Mouse (Mus musculus) embryonic facial prominence, embryonic 10.5 days (tissue): Measurements from ENCODE around the gene Tesk1. TPM values are rescaled to one million over a fixed set of nuclear protein-coding genes. Genes with fewer than 3 reads are reported as not detected.

Experiments
- DNase-seq: peaks from one replicate; pipeline ENCODE4 v3.0.0-alpha.2; 2017; ENCODE audit warnings: low spot score
- H3K27ac ChIP-seq: fragments of 300-500 bp; sonication (generic); replicated peaks from 2 replicates; pipeline ENCODE4 v1.5.1; 2016; ENCODE audit warnings: mild to moderate bottlenecking
- H3K27me3 ChIP-seq: fragments of 300-500 bp; sonication (generic); replicated peaks from 2 replicates; pipeline ENCODE4 v1.6.1; 2016; ENCODE audit warnings: low read depth, mild to moderate bottlenecking; ENCODE audit not compliant: poor library complexity, severe bottlenecking
- H3K36me3 ChIP-seq: fragments of 300-500 bp; sonication (generic); replicated peaks from 2 replicates; pipeline ENCODE4 v1.6.1; 2016; ENCODE audit warnings: mild to moderate bottlenecking, moderate library complexity
- H3K4me1 ChIP-seq: fragments of 300-500 bp; sonication (generic); 2 replicates; pipeline ENCODE4 v1.6.1; 2016
- H3K4me3 ChIP-seq: fragments of 300-500 bp; sonication (generic); 2 replicates; pipeline ENCODE4 v1.5.1; 2016; ENCODE audit warnings: mild to moderate bottlenecking, moderate library complexity
- H3K9me3 ChIP-seq: fragments of 300-500 bp; sonication (generic); 2 replicates; pipeline ENCODE4 v1.6.1; 2016; ENCODE audit warnings: mild to moderate bottlenecking
- WGBS: fragments of 180-500 bp; shearing (Covaris S2); methylation state at CpG from one replicate; pipeline ENCODE4 v1.1.7; 2016; 5-methylcytosine and 5-hydroxymethylcytosine counted together
- polyA plus RNA-seq: library from polyadenylated mRNA; unstranded; fragments of >200 nt; fragmentation: Nextera tagmentation; extraction: Ambion mirVana; gene quantifications from 2 replicates; pipeline ENCODE4 v1.2.1, GENCODE M21; 2016

Tesk1 gene
- 6.9 and 9.2 TPM in 2 replicates for polyA plus RNA-seq

DNA sequence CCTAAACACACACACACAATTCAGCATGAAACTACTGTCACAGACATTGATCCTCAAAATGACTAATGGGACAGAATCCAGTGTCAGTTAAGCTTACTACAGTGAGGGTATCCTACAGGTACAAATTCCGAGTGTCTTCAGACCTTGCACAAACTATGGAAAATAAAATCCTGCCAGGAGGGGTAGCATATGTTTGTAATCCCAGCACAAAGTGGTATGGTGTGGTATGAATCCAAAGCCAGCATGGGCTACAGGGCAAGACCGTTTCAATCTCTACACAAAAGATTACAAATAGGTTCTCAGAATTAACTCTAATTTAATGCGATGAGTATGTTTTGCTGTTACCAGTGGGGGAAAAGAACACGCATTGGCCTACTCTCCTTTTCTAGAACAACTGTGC, at the start of gene Tesk1:
Gene Tesk1, plus strand, starts transcription at position 301 of the 400 bp plus-strand sequence.
- 29% methylated on average over 4 of the region's 4 CpGs for WGBS
- peak within 1 kb of the TSS; percentile 93 for H3K27ac ChIP-seq
- 0 out of 2 replicates have a peak, but pooled peaks cover 14% of the 10 kb centered on the region for H3K27me3 ChIP-seq
- peaks cover 20% of the 10 kb centered on the region for H3K36me3 ChIP-seq
- DNase-seq, result no peak
- H3K9me3 ChIP-seq, result no peaks in the 10 kb centered on the region
- peaks cover 12% of the 10 kb centered on the region for H3K4me1 ChIP-seq
- H3K4me3 ChIP-seq, result peak within 1 kb of the TSS; percentile 92

GRCm38 (mm10) chr4:43394345-43394891, 47.3 kb upstream of the Tesk1 start:
- peak overlapping the region; percentile 48 for H3K27ac ChIP-seq

GRCm38 (mm10) chr4:43395147-43395546, 46.6 kb upstream of the Tesk1 start:
- peak overlapping the region; percentile 48 for H3K27ac ChIP-seq
- WGBS, result 91% methylated on average over 5 of the region's 5 CpGs
- peaks cover 53% of the 10 kb centered on the region for H3K4me1 ChIP-seq
- no peak for DNase-seq
- H3K4me3 ChIP-seq, result no peak overlapping the region
- H3K36me3 ChIP-seq, result no peaks in the 10 kb centered on the region
- H3K27me3 ChIP-seq, result no peaks in the 10 kb centered on the region
- H3K9me3 ChIP-seq, result no peaks in the 10 kb centered on the region

More at GRCm38 (mm10) chr4:43394345-43394891, 47.3 kb upstream of the Tesk1 start:
- Histone ChIP-seq H3K27me3 (no peaks in the 10 kb centered on the region), H3K4me3 (no peak overlapping the region), H3K4me1 (peaks cover 52% of the 10 kb centered on the region), H3K9me3 (no peaks in the 10 kb centered on the region), H3K36me3 (no peaks in the 10 kb centered on the region)
- WGBS, result 39% methylated on average over 15 of the region's 15 CpGs
- peak; percentile 46 for DNase-seq

DNA sequence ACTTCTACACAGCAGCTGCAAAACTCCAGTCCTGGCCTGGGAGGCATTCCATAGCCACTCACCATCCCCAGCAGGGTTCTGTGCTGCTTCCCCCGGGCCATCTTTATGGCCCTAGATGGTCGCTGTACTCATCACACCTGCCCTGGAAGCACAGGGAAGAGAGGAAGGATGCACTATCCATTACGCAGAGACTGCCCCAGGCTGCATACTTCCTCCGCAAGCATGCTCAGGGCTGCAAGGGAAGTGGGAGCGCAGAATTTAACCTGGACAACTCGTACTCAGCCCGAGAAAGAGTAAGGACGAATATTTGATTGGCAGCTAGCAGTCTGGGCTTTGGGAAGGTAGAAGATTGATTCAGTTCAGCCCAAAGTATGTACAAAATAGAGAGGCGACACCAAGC, 45.9 kb upstream of the Tesk1 start:
- Histone ChIP-seq H3K27ac (no peak overlapping the region), H3K27me3 (no peaks in the 10 kb centered on the region), H3K4me3 (no peak overlapping the region), H3K9me3 (no peaks in the 10 kb centered on the region), H3K4me1 (peaks cover 52% of the 10 kb centered on the region), H3K36me3 (no peaks in the 10 kb centered on the region)
- 73% methylated on average over 9 of the region's 9 CpGs for WGBS
- no peak for DNase-seq

DNA sequence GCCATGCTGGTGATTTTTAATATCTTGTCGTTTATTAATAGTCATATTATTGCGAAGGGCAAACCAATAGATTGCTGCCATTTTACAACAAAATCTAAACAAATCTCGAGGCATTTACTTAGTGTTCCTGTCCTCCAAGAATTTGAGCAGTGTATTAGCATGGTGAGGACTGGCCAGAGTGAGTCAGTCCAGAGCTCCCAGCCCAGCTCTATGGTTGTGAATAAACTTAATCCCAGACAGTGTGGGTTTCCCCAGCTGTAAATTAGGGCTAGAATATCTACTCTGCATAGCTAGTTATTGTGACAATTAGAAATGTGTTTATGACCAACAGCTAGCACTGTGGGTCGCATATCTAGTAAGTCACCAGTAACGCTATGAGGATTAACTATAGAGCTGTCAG, 45.4 kb upstream of the Tesk1 start:
- no peak overlapping the region for H3K27ac ChIP-seq
- DNase-seq, result no peak
- H3K9me3 ChIP-seq, result no peaks in the 10 kb centered on the region
- no peak overlapping the region for H3K4me3 ChIP-seq
- peaks cover 52% of the 10 kb centered on the region for H3K4me1 ChIP-seq
- no peaks in the 10 kb centered on the region for H3K36me3 ChIP-seq
- H3K27me3 ChIP-seq, result no peaks in the 10 kb centered on the region
- 91% methylated on average over 5 of the region's 5 CpGs for WGBS

DNA sequence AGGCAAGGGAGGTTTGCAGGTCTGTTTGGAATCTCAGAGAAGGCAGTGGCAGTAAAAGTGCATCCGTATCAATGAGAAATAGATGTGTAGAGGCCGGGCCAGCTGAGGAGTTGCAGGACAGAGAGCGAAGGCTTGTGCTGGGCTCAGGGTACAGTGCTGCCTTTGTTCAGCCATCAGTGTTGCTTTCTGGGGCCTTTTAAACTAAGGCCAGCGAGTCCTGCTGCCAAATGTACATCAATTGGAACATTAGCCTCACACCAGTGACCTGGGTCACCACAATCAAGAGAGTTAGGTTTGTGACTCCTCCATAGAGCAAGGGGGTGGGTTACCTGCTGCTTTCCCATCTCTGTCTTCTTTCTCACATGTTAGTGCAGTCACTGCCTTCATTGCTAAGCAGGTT, 43.7 kb upstream of the Tesk1 start:
- peaks cover 57% of the 10 kb centered on the region for H3K4me1 ChIP-seq
- no peaks in the 10 kb centered on the region for H3K27me3 ChIP-seq
- DNase-seq, result no peak
- no peaks in the 10 kb centered on the region for H3K9me3 ChIP-seq
- WGBS, result 40% methylated on average over 4 of the region's 4 CpGs
- H3K36me3 ChIP-seq, result no peaks in the 10 kb centered on the region
- peak overlapping the region; percentile 49 for H3K27ac ChIP-seq
- H3K4me3 ChIP-seq, result no peak overlapping the region

DNA sequence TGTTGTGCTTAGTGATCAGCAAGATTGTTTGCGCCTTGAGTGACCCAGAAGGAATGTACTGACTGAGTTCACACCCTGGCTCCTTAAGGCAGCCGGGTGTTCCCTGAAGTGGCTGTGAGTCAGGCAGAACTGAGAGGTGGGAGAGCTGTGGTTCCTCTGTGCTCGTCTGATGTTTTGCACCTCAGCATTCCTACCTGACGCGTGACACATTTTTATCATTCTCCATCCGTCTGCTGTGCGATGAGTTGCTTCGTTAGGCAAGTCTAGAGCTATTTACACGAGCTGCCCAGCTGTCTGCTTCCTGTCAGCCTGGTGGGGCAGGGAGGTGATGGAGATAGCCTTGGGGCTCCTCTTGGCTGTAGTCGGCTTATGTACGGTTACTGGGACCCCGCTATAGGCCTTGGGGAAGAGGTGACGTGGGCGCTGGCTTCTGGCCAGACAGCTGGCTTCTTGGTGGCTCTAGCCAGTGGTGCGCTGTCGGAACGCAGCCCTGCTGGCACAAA, 42.9 kb upstream of the Tesk1 start:
- peak overlapping the region; percentile 57 for H3K27ac ChIP-seq
- H3K4me1 ChIP-seq, result peaks cover 57% of the 10 kb centered on the region
- DNase-seq, result peak; percentile 33
- 58% methylated on average over 17 of the region's 17 CpGs for WGBS
- no peak overlapping the region for H3K4me3 ChIP-seq
- H3K9me3 ChIP-seq, result no peaks in the 10 kb centered on the region
- H3K36me3 ChIP-seq, result no peaks in the 10 kb centered on the region
- no peaks in the 10 kb centered on the region for H3K27me3 ChIP-seq

DNA sequence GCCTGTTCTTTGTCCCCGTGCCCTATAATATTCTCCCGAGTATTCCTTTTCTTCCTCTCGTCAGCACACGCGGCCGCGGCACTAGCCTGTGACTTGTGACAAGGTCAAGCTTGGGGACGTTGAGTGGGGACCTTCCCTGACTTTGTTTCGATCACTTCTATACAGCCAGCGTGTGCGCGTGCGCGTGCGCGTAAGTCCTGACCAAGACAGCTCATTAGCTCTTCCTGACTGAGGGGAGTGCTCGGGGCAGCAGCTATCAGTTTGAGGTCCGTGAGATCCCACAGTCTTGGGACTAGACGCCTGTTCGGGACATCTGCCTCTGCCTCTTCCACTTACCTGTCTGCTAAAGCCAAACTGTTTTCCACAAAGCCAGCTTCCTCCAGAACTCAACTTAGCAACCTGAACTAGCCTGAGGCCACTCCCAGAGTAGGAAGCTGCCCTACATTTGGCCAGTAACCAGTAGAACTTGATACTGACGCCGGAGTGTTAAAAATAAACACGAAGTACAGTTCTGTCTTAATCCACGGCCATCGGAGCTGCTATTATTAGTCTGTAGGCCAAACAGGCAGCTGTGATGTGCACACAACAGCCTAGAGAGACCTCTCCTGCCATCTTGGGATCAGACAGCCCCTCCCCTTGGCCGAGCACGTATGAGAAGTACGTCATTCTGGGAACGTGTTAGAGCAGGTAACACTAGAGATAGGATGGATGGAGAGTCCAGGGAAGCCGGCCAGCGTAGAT, 42.2 kb upstream of the Tesk1 start:
- H3K27me3 ChIP-seq, result no peaks in the 10 kb centered on the region
- WGBS, result 80% methylated on average over 31 of the region's 31 CpGs
- no peaks in the 10 kb centered on the region for H3K9me3 ChIP-seq
- H3K4me3 ChIP-seq, result no peak overlapping the region
- no peak for DNase-seq
- peaks cover 51% of the 10 kb centered on the region for H3K4me1 ChIP-seq
- H3K36me3 ChIP-seq, result no peaks in the 10 kb centered on the region
- H3K27ac ChIP-seq, result peak overlapping the region; percentile 8; the same call in 1 of the 2 replicates

GRCm38 (mm10) chr4:43400976-43401375, 40.8 kb upstream of the Tesk1 start:
- WGBS, result 24% methylated on average over 10 of the region's 10 CpGs

GRCm38 (mm10) chr4:43401486-43401885, 40.3 kb upstream of the Tesk1 start:
- no peaks in the 10 kb centered on the region for H3K9me3 ChIP-seq
- no peak for DNase-seq
- H3K27me3 ChIP-seq, result no peaks in the 10 kb centered on the region
- no peaks in the 10 kb centered on the region for H3K36me3 ChIP-seq
- peak overlapping the region; percentile 42 for H3K27ac ChIP-seq
- peak overlapping the region; percentile 11; the same call in 1 of the 2 replicates for H3K4me3 ChIP-seq
- 82% methylated on average over 10 of the region's 10 CpGs for WGBS
- H3K4me1 ChIP-seq, result peaks cover 57% of the 10 kb centered on the region

More at GRCm38 (mm10) chr4:43400976-43401375, 40.8 kb upstream of the Tesk1 start:
- peak overlapping the region; percentile 42 for H3K27ac ChIP-seq
- no peaks in the 10 kb centered on the region for H3K36me3 ChIP-seq
- peaks cover 52% of the 10 kb centered on the region for H3K4me1 ChIP-seq
- H3K4me3 ChIP-seq, result 0 out of 2 replicates have a peak overlapping the region, but pooled peaks have one; percentile 11
- H3K9me3 ChIP-seq, result no peaks in the 10 kb centered on the region
- peak; percentile 72 for DNase-seq
- no peaks in the 10 kb centered on the region for H3K27me3 ChIP-seq

DNA sequence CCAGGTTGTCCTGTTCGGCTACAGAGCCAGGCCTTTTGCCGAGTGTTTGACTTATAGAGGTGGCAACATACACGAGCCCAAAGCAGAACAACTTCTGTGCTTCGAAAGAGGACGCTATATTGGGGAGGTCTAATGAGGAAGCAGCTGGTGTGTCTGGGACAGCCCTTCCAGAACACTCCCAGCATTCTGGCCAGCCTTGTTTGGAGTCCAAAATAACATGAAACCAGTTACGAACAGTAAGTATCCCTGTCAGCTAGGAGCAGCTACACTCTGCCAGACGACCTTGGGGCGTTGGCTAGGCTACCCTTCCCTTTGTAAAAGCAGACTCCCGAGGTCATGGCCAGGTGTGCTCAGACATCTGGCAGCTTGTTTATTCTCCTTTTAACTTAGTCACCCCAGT, 39.5 kb upstream of the Tesk1 start:
- Histone ChIP-seq H3K4me1 (peaks cover 65% of the 10 kb centered on the region), H3K27ac (0 out of 2 replicates have a peak overlapping the region, but pooled peaks have one; percentile 42)
- 79% methylated on average over 9 of the region's 9 CpGs for WGBS

GRCm38 (mm10) chr4:43404697-43405096, 37.0 kb upstream of the Tesk1 start:
- Histone ChIP-seq H3K27ac (no peak overlapping the region), H3K36me3 (no peaks in the 10 kb centered on the region), H3K4me1 (peaks cover 52% of the 10 kb centered on the region), H3K27me3 (no peaks in the 10 kb centered on the region), H3K9me3 (no peaks in the 10 kb centered on the region), H3K4me3 (no peak overlapping the region)
- no peak for DNase-seq
- 89% methylated on average over 10 of the region's 10 CpGs for WGBS

More for the DNA sequence above, 39.5 kb upstream of the Tesk1 start:
- no peaks in the 10 kb centered on the region for H3K27me3 ChIP-seq
- no peaks in the 10 kb centered on the region for H3K36me3 ChIP-seq
- no peak overlapping the region for H3K4me3 ChIP-seq
- H3K9me3 ChIP-seq, result no peaks in the 10 kb centered on the region
- no peak for DNase-seq
